Mouse (Mus musculus): ENCODE data around the gene Paox.

Paox gene

DNA sequence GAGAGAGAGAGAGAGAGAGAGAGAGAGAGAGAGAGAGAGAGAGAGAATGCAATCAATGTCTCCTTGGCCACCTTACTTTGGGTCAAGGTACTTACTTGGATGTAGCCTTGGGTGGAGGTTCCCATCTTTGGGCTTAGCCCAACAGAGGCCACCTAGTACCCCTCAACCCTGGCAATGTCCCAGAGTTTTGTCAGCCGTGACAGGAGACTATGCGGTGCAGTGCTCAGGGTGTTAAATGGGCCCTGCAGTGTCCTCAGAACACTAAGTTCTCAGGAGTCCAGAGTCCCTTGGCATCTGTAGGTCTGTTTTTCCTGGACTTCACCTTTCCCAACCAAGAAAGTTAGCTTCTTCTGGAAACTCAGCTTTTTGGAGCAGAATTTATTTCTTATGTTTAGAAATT lies 63.6 kb downstream of the Paox start:
- no peak for DNase-seq

DNA sequence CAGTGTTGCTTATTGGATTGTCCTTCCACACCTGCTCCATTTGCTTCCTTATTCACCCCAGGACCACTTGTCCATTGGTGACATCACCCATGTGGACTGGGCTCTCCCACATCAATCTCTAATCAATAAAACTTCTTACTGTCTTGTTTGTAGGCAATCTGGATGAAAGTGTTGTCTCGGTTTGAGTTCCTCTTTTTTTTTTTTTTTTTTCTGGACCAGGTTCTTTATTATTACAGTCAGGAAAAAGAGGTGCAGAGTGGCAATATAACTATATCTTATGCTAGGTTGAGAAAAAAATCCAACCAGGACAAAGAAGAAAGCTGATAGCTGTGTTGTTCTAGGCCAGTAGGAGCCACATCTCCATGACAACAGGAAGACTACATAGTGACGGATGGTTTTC lies 65.1 kb downstream of the Paox start:
- no peak for DNase-seq

DNA sequence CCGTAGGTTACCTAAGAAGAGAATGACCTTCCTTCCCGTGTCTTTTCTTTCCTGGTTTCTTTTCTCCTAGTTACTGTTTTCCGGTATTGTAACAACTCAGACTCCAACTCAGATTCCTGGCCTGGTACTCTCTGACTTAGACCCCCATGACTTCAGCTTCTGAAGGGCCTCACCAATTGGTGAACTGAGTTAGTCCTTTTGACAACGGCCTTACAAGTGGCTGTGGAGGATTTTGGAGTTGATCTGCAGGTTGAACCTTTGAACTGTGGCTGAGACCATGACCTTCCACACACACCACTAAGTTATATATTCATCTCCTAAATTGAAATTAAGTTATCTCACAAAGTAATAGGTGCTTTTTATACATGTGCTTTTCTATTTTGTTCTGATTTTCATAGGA lies 68.6 kb downstream of the Paox start:
- no peak for DNase-seq

All from lung, postnatal 36 days (tissue).